Mouse (Mus musculus) kidney, adult 18-20 months (tissue): ENCODE measurements around the gene Babam2.
A peak's percentile ranks its signal among the peaks of the same experiment; 100 is the strongest.

Experiments used
- DNase-seq: peaks from one replicate; pipeline ENCODE4 v3.0.0; 2021

The Babam2 gene

DNA sequence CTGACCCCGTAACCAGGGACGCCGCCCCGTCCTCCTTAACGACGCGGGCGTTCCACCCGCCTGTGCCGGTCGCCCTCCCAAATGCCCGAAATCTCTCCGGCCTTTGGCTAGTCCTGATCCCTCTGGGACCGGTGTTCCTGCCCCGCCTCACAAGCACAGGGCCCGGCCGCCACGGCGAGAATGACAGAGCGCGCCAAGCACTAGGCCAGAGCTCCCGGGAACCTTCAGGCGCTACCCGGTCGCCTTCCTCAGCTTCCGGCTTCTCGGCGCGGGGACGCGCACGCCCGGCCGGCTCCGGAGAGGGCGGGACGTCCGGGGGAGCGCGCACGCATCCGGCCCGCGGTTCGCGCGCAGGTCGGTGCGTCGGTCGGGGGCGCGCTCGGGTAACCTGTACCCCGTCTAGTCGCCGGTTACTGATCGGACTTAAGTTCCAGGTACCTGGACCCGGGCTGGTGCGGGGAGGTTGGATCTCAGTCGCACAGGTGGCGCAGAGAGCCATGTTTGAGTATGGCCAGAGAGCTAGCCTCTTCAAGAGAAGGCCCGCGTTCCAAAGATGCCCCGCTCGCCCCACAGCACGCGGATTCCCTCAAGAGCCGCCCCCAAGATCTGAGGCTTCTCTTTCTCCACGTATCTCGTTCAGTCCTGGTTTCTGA lies at the start of gene Babam2:
Babam2 (plus strand) TSS at position 41 of the 653 bp plus-strand sequence.
- peak; percentile 95 for DNase-seq

DNA sequence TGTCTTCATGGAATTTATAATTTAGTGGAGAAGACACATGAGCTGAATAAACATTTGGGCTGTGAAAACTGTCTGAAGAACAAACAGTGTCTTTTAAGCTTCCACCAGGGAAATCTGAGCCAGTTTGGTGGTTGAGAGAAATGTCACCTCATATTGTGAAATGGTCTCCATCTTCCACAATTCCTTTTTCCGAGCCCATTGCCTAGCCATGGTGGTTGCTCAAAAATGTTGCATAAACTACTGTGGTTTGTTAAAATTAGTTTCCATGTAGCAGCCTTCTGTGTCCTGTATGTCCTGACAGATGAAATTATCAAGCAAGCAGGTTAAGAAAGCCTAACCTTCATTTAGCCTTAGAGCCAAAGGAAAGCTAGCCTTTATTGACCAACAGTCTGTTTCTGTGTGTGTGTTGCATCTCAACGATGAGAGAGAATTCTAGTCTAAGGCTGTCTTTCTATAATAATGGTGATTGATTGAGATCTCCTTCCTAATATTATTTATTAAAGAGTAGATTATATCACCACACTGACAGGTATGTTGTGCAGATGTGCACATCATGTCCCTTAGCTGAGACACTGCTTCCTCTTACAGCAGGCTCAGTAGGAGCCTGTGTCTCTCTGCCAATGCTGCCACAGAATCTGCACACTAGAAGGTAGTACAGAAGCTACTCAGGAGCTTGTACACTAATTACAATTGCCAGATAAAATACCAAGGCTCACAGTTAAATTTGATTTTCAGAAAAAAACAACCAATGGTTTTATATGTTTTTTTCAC lies 46.8 kb upstream of the Babam2 start:
- no peak for DNase-seq

DNA sequence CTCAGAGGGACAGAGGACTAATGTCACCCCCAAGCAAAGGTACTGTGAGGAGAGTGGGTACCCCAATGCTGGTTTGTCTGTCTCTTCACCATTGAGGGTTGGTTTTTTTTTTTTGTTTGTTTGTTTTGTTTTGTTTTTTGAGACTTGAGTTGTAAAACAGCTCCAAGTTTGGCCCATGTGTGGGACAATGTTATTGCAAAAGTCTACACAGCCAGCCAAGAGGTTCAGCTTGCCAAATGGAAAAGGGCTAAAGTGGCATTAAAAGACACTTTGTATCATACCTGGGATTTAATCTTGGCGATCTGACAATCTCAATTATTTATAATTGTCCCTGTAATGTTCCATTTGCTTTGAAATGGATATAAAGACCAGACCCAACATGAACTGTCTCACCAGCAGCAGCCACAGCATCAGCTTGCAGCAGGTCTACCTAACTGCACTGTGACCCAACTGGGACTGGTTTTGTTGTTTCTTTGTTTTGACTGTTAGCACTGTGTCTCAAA lies 41.7 kb upstream of the Babam2 start:
- no peak for DNase-seq

DNA sequence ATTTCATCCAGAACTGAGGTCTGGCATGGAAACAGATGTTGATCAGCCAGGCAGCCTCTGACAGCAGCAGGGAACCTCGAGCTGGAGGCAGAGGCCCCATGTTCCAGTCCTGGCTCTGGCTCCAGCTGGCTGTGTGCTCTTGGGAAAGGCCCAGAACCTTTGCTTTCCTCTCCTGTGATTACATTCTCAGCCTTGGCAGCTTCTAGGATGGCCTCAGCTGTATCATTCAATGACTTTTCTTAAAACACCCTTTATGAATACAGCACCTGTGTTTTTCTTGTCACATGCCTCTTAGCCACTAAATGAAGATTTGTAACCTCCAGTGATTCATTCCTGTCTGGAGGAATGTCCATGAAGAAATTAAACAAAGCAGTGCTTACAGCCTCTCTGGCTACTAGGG lies 31.3 kb upstream of the Babam2 start:
- no peak for DNase-seq

DNA sequence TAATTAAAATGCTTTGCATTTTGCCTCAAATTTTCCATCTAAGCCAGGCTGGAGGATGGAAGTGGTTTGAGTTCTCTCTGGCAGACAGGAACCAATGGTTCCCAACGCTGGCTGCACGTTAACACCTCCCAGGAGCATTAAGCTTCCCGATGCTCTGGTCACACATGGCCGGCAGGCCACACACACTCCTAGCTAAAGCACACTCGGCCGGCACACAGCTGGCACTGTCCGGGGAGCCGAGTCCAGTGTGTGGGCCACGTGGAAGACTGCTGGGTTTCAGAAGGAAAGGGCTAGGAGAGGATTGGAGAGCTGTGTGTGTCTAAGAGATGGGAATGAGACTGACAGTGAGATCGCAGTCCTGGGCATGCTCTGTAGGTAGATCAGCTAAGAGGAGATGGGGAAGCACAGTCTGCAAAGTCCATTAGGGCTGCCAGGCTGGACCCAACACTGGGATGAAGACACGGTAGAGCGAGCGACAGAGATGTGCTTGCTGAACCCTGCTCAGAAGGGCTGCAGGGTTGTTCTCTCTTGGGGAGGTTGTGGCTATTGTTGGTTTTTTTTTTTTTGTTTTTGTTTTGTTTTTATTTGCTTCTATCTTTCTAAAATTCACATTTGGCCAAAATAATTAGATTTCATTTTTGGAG lies 29.0 kb upstream of the Babam2 start:
- no peak for DNase-seq

DNA sequence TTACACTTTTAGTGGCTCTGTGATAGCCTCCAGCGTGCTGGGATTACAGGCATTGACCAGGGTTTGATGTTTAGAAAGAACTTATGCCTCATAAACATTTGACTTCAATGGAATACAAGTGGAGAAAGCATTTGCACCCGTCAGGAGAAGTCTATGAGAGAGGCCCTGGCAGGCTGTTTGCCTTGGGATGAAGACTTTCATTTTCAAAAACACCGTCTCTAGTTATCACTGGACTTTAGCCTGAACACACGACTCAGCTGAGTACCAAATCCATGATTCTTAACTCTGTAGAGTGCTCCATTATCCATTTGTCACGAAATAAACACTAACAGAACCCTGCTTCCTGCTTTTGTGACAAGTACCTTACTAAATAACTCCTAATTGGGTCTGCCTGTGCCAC lies 27.5 kb upstream of the Babam2 start:
- no peak for DNase-seq

DNA sequence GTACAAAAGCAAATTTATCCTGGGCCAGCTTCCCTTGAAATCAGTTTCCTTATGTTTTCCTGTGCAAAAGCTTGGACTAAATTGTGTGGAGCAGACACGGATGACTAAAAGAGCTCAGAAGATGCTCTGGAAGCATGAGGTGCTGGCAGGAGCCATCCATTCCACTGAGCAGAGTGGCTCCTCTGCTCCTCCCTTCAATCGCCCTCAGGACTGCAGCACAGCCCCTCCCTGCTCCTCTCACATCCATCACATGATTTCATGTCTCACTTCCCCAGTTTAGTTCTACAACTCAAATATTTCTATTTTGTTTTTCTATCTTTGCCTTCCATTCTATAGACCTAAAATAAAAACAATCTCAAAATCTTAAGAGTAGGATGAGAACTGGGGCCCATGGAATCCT lies 26.3 kb upstream of the Babam2 start:
- DNase-seq: no peak

DNA sequence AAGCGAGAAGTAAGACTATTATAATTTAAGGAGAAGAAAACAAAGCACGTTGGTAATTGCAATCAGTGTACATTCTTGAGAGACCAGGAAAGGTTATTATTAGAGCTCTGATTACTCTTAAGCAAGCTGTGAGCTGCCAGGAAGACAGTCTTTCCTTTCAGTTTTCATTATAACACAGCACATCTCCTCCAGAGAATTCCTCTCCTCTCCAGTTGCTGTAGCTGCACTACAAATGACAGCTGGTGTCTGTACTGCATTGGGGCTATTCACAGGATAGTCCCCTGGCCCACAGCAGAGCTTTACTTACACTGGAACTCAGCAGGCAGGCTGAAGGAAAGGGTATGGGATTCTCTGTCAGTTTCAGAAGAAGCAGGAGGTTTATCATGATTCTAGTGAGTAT lies 24.1 kb upstream of the Babam2 start:
- no peak for DNase-seq

DNA sequence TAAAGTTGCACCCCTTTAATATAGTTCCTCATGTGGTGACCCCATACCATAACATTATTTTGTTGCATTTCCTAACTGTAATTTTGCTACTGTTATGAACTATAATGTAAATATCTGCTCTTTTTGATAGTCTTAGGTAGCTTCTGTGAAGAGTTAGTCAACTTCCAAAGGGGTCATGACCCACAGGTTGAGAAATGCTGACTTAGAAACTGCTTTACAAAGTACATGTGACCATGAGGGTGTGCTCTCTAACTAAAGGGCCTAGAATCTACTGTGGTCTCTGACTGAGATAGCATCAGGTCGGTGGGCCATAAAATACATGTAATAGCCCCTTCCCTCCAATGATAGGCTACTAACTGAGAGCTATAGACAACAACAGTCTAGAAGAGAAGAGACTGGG lies 19.5 kb upstream of the Babam2 start:
- DNase-seq: no peak

DNA sequence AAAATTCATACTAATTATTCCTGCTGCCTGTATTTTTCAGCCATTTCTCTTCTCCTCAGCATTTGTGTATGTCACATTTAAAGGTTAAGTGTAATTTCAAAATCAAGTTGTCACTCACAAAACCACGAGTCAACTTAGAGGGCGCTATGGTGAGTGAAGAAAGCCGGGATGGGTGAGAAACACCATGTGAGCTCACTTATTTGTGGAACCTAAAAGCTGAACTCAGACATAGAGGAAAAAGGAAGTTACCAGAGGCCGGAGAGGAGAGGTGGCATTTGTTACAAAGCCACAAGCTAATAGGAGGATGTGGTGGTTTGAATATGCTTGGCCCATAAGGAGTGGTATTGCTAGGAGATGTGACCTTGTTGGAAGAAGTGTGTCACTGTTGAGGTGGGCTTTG lies 17.3 kb upstream of the Babam2 start:
- no peak for DNase-seq

DNA sequence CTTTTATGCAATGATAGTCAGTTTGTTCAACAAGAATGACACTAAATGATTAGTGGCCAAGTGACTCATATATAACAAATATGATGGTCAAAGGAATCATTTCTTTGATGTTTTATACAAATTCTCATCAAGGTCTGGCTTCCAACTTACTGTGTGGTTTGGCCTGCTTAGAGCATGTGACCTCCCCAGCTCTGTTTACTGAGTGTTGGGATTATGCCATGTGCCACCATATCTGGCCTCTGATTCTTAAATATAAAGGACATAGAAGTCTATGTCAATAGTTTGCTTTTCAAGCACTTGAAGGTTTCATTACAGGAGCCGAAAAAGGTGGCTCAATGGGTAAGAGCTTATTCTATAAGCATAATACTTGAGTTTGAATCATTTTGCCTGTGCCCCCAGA lies 15.2 kb upstream of the Babam2 start:
- no peak for DNase-seq

DNA sequence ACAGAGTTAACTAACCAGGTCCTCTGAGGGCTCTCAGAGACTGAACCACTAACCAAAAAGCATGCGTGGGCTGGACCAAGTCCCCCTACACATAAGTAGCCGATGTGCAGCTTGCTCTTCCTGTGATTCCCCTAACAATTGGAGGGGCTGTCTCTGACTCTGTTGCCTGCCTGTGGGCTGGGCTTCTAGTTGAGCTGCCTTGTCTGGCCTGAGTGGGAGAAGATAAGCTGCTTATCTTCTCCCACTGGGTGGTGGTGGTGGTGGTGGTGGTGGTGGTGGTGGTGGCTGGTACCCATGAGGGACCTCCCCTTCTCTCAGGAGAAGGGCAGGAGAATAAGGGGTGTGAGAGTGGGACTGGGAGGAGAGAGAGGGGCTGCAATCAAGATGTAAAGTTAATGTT lies 11.4 kb upstream of the Babam2 start:
- no peak for DNase-seq

DNA sequence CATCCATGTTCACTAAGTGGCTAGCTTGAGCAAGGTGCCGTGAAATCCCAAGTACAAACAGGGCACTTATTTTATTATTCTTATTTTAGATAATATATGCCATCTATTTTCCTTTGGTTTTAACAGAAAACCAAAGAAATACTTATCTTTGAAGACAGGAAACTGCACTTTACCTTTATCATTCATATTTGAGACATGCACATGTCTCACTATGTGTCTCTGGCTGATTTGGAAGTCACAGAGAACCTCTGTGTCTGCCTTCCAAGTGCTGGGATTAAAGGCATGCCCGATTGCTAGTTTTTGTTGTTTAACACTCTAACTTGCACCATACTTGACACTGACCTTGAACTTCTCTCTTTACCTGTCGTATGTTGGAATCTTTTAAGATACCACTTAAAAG lies 9.5 kb upstream of the Babam2 start:
- no peak for DNase-seq

DNA sequence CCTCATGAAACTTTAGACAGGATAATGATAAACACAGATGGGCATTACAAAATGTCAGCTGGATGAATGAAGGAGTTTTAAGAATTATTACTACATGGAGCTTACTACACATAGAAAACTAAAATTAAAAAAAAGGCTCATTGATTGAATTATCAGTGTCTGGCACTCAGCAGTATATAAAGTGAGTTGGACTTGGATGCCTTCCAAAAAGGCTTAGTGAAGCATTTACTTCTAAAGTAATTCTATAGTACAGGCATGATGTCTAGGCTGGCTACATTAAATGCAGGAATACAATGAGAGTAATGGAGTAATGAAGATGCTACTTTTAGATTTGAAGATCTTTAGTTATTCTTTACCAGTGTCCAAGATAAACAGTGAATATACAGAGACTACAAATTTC lies 4.3 kb upstream of the Babam2 start:
- no peak for DNase-seq

DNA sequence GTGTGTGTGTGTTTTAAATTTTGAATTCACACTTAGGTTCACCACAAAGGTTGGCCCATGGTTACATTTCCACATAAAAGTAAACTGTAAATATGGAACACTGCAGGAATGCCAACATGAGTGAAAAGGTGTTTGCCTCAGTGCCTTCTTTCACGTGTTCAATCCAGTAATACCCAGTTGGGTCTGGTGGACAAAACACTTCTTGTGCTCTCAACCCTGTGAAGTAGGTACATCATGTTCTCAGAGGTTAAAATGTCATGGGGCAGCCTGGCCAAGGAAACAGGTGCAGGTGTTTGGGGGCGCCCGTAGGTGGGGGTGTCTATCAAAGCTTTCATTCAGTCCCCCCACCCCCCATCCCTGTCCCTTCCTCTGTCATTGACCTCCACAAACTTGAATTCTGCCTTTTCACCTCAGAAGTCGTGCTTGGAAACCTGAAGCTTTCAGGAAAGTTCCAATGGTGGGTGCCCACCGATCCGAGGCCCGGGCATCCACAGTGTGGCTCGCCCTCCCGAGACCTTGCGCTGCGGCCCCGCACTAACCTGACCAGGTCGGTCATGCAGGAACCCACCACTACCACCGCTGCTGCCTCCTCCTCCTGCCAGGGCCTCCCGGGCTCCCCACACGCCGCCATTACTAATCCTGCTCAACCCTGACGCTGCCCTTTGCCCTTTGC lies 377 bp upstream of the Babam2 start, which contains the start of gene Rbks:
Rbks (minus strand) TSS at position 657 of the 673 bp plus-strand sequence.
- no peak for DNase-seq

DNA sequence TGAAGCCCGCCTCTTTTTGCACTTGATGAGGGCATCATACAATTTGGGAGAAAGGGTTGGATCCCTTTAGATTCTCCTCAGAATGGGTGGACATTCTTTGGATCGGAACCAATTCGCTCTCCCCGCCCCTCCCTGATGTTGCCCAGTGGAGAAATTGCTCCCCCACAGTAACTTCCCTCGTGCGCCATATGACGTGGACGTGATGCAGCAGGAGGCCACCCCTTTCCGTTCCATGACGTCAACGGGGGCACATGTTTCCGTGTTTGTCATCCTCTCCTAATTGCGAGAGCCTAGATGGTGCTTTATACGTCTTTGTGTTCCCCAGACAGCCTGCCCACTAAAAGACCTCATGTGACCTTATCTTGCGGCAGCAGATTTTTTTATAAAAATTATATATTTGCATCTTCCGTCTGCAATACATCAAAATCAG lies 828 bp downstream of the Babam2 start:
- peak; percentile 82 for DNase-seq

DNA sequence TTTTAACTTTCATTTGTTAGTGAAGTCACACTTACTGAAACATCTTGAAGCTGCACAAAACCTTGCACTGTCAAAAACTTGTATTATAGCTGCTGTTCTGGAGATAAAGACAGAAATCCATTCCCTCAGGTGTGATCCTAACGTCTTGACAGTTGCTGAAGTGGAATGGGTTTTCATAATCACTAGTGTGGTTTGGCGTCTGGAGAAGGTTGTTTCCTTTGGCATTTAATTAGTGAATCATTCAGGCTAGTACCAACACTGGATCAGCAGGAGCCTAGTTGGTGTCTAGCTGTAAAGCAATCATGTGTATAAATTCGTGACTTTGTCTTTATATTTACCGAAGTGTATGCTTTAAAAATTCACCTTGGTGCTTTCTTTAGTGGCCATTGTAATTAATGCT lies 1.4 kb downstream of the Babam2 start:
- DNase-seq: no peak

DNA sequence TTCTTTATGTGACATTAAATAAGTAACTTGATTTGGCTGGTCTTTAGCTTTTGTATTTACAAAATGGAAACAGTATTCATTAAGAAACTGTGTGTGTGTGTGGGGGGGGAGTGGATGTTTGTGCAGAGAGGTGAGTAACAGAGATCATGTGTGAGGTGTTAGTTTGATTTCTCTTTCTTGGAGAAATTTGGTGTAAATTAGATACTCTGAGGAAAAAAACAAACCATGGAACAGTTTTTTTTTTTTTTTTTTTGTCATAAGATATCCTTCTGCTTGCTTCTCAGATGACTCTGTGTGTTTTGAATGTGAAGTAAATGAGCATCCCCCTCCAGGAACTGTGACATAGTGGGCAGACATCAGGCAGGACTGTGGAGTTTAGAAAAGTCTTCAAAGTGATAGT lies 1.9 kb downstream of the Babam2 start:
- DNase-seq: no peak

DNA sequence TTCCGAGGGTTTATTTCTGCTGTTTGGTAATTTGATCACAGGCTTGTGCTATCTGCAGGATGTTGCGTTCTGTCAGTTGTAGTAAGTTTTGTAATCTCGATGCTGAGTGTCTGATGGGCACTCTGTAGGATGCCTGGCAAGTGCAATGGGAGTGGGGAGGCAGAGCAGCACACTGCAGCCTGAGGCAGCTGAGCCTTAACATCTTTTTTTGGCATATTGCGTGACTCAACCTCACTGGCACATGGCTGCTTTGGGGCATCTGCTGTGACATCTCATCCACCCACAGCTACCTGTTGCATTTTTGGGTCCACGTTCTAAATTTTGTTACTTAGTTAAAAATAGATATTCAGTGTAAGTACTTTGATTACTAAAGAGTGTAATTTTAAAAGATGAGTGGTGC lies 7.5 kb downstream of the Babam2 start:
- no peak for DNase-seq

DNA sequence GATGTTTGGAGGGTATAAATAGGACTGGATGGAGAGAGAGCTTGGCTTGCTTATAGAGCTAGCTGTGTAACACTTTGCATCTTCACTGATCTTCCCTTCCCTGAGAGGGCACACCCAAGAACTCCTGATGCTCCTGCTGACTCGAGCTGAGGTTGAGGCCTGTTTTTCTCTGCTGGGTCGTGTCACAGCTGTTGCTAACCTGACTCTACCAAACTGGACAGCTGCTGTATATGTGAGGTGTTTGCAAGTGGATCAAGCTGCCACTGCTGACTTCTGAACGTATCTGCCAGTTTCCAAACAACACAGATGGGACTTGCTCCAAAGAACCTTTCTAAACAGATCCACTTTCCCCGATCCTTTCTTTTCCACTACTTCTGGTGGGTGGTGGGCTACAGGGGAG lies 9.3 kb downstream of the Babam2 start:
- DNase-seq: no peak

DNA sequence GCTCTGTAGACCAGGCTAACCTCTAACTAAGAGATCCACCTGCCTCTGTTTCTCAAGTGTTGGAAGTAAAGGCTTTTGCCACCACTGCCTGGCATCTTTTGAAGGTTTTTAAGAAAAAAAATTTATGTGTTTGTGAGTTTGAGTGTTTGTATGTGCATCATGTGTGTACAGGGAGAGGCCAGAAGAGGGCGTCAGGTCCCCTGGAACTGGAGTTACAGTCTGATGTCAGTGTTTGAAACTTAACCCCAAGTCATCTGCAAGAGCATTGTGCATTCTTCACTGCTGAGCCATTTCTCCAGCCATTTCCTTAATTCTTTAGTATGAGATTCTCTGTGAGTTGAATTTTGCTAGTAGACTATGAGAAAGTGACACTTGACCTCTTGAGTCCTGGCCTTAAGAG lies 11.9 kb downstream of the Babam2 start:
- DNase-seq: no peak

DNA sequence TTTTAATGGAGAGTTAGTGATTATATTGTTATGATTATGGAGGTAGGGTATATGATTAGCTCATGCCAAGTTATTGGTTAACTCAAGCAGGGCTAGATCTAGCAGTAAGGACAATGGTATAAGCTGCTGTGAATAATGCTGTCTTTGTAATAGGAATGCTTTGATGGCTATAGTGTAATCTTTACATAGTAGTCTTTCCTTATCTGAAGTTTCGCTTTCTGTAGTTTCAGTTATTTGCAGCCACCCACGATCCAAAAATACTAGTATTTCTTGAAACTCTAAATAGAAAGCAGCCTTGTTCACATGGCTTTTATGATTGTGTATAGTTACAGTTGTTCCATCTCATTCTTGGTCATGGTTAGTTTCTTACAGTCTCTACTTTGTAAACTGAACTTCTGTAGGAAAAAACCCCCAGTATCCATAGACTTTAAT lies 15.8 kb downstream of the Babam2 start:
- DNase-seq: no peak

DNA sequence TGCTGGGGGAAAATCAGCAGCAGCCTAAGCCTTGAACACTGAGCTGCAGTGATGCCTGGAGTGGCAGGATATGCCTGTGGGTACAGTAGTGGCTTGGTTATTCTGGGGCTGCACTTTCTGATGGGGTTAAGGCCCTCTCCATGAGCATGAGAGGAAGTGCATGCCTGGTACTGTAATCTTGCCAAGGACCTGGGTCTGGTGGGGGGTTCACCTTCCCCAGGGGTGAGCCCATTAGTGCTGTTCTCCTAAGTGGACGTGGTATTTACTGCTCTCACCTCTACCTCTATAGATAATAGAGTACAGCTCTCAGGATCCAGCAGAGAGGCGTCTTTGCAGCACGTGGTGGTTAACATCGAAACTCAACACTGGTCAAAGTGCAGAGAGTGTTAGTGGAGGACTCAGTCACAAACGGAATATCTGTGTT lies 16.4 kb downstream of the Babam2 start:
- DNase-seq: no peak
